Mouse (Mus musculus) inflammation-experienced regulatory T-cells, adult 6 months (primary cell): Measurements from ENCODE around the gene Ccdc3. TPM values are rescaled to one million over a fixed set of nuclear protein-coding genes. Genes with fewer than 3 reads are reported as not detected.
"Not testable (repeated sequence)": the region's sequence is repeated elsewhere in the genome, so short reads cannot be mapped to it uniquely, and the experiment has no call there.

Source experiments
- ATAC-seq: one replicate; pipeline ENCODE4 v1.8.0; 2017
- polyA plus RNA-seq, 3 experiments: library from polyadenylated mRNA; unstranded; fragments of 100-300 nt; shearing (Covaris generic); gene quantifications; one replicate each; pipeline ENCODE4 v1.2.1; 2017

Ccdc3 gene
- polyA plus RNA-seq, 3 experiments from 2014 or later: not detected

GRCm38 (mm10) chr2:5215252-5215815 lies 77.8 kb downstream of the Ccdc3 start:
- no peak for ATAC-seq

GRCm38 (mm10) chr2:5219206-5219605 lies 81.6 kb downstream of the Ccdc3 start:
- ATAC-seq: no peak

GRCm38 (mm10) chr2:5219847-5220375 lies 82.3 kb downstream of the Ccdc3 start:
- no peak for ATAC-seq

GRCm38 (mm10) chr2:5222571-5222970 lies 85.0 kb downstream of the Ccdc3 start:
- ATAC-seq: no peak

GRCm38 (mm10) chr2:5236846-5237482 lies 99.4 kb downstream of the Ccdc3 start:
- ATAC-seq: no peak

GRCm38 (mm10) chr2:5237870-5238269 lies 100.3 kb downstream of the Ccdc3 start:
- no peak for ATAC-seq

- ATAC-seq: no peak
Observed at GRCm38 (mm10) chr2:5239492-5239891, 101.9 kb downstream of the Ccdc3 start.

- ATAC-seq: no peak
Observed at GRCm38 (mm10) chr2:5241469-5241897, 103.9 kb downstream of the Ccdc3 start.

GRCm38 (mm10) chr2:5249199-5249598 lies 111.6 kb downstream of the Ccdc3 start:
- ATAC-seq: not testable (repeated sequence)

- ATAC-seq: no peak
Observed at GRCm38 (mm10) chr2:5249969-5250368, 112.4 kb downstream of the Ccdc3 start.

- no peak for ATAC-seq
Observed at GRCm38 (mm10) chr2:5258250-5258649, 120.7 kb downstream of the Ccdc3 start.

GRCm38 (mm10) chr2:5262279-5262678 lies 124.7 kb downstream of the Ccdc3 start:
- no peak for ATAC-seq

- ATAC-seq: no peak
Observed at GRCm38 (mm10) chr2:5267980-5268379, 130.4 kb downstream of the Ccdc3 start.

Other genes with a start within 250 kb of the Ccdc3 start
- gene Phyh, start 218.8 kb upstream of the Ccdc3 start, polyA plus RNA-seq: 100 to 1,000 TPM in 1 of 3 experiments, 10 to 100 TPM in 2; 86.3 to 122 (median 97.5) TPM
- gene Ucma, start 161.7 kb upstream of the Ccdc3 start, polyA plus RNA-seq: not detected
- gene Mcm10, start 125.0 kb upstream of the Ccdc3 start, polyA plus RNA-seq: 10 to 100 TPM in 1 of 3 experiments, 1 to 10 TPM in 2; 3.2 to 20.8 (median 3.5) TPM
- gene Optn, start 73.7 kb upstream of the Ccdc3 start, polyA plus RNA-seq: 1 to 10 TPM in 2 of 3 experiments, under 1 TPM in 1; 0.78 to 4.6 (median 1.5) TPM